Mouse (Mus musculus) stomach, embryonic 14.5 days (tissue): ENCODE data around the gene Klrb1f. TPM values are rescaled to one million over a fixed set of nuclear protein-coding genes. Genes with fewer than 3 reads are reported as not detected.

ENCODE experiments used
- polyA plus RNA-seq: library from polyadenylated mRNA; unstranded; fragments of >200 nt; fragmentation: Nextera tagmentation; extraction: Ambion mirVana; gene quantifications from 2 replicates; pipeline ENCODE4 v1.2.1, GENCODE M21; 2014

The Klrb1f gene
- polyA plus RNA-seq, 1 experiment from 2014 or later, result 0.36 TPM

Other genes starting within 250 kb of the Klrb1f start
- not detected in 2 replicates for gene Gm44511, start 219.6 kb upstream of the Klrb1f start, polyA plus RNA-seq
- gene Klrb1b, start 219.6 kb upstream of the Klrb1f start, polyA plus RNA-seq, result 0.29 and 0.34 TPM in 2 replicates
- not detected in 2 replicates for gene Clec2i, start 158.3 kb upstream of the Klrb1f start, polyA plus RNA-seq
- 1.5 and 1.9 TPM in 2 replicates for gene BC035044, start 154.8 kb upstream of the Klrb1f start, polyA plus RNA-seq
- gene Clec2g, start 111.5 kb upstream of the Klrb1f start, polyA plus RNA-seq, result 0.81 TPM in 1 of 2 replicates, not detected in the other
- gene Clec2e, start 55.0 kb downstream of the Klrb1f start, polyA plus RNA-seq, result not detected in 2 replicates
- gene Clec2d, start 134.7 kb downstream of the Klrb1f start, polyA plus RNA-seq, result 0.56 and 0.68 TPM in 2 replicates
- 0.17 and 0.20 TPM in 2 replicates for gene Cd69, start 229.5 kb downstream of the Klrb1f start, polyA plus RNA-seq